Mouse (Mus musculus) hindbrain, embryonic 13.5 days (tissue): ENCODE results near the gene Hmg20a. TPM values are rescaled to one million over a fixed set of nuclear protein-coding genes. Genes with fewer than 3 reads are reported as not detected.

ENCODE experiments used
- polyA plus RNA-seq: library from polyadenylated mRNA; unstranded; fragments of >200 nt; fragmentation: Nextera tagmentation; extraction: Ambion mirVana; gene quantifications from 2 replicates; pipeline ENCODE4 v1.2.1, GENCODE M21; 2015

The Hmg20a gene
- polyA plus RNA-seq, 1 experiment from 2014 or later = 81.9 TPM

Other genes starting within 250 kb of the Hmg20a start
- gene Peak1, start 542 bp upstream of the Hmg20a start, polyA plus RNA-seq = 4.8 and 5.4 TPM in 2 replicates